Mouse (Mus musculus): ENCODE measurements around the gene Szrd1.
"Not testable (repeated sequence)": the region's sequence is repeated elsewhere in the genome, so short reads cannot be mapped to it uniquely, and the experiment has no call there.

Gene Szrd1

DNA sequence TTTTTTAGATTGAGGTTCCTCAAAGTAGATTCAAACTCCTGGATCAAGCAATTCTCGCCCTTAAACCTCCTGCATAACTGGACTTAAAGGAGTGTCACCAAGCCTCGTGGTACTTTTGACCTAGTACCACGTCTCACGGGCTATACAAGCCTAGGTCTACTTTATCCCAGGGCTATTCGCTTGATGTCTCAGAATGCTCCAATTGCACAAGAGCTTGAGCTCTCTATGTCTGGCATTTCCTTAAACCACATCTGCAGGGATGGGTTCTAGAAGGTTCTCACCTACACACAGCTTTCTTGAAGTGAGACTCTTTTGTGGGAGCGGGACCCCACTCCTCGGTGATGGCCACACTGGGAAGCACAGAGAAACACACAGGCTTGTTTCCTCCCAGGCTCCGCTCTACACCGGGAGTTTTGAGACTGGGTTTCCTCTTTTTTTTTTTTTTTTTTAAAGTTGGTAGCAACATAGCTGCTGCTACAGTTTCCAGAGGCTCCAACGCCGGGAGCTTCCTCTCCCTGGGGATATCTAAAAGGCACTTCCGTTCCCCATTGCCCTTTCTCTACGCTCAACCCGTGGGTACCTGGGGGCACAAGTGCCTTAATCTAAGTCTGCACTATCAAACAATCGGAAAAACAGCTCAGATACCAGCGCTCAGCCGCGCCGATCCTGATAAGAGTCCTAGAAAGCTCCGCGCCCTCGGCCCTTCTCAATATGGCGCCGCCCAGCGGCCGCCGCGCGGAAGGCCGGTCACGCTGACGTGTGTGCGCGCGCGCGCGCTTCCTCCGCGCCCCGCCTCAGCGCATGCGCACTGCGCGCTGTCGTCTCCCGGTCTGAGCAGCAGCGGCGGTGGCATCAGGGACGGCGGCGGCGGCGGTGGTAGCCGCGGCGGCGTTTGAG is 7.8 kb upstream of the Szrd1 start, which contains the start of gene Fbxo42:
TSS of gene Fbxo42 (plus strand) at position 802 of the 897 bp plus-strand sequence.
- DNase-seq (ENCODE audit: low spot score in 2 of 2): peak; percentile 92 to 95

GRCm38 (mm10) chr4:141146491-141147033 is 7.0 kb upstream of the Szrd1 start:
- DNase-seq (ENCODE audit: low spot score in 2 of 2): no peak

DNA sequence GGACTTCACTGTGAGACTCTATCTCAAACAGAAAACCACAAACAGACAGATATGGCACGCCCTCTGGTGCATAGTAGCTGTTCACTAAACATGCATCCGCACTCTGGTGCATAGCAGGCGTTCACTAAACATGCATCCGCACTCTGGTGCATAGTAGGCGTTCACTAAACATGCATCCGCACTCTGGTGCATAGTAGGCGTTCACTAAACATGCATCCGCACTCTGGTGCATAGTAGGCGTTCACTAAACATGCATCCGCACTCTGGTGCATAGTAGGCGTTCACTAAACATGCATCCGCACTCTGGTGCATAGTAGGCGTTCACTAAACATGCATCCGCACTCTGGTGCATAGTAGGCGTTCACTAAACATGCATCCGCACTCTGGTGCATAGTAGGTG is 5.5 kb upstream of the Szrd1 start:
- not testable (repeated sequence) for DNase-seq (ENCODE audit: low spot score in 2 of 2)

DNA sequence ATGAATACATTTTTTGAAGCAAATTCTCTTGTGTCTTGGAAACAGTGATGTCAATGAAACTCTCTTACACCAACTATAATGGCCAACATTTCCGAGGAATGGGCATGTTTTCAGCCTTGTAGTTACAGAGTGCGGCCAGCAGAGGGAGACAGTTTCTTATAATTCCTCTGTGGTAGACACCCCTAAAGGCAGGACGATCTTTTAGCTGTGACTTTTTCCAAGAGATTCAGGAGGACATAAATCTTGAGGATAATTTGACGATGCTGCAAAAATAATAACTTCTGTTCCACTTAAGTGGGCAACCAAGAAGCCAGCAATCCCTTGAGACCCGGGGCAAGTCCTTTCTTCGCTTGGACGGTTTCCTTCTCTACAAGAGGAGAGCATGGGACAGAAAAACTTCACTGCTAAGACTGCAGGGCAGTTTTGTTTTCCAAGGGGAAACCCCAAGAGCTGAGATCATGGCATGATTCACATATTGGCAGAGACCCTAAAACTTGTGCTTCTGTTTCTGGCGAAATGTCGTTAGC is 2.8 kb upstream of the Szrd1 start:
- DNase-seq (ENCODE audit: low spot score in 2 of 2): peak; percentile 53 to 71

DNA sequence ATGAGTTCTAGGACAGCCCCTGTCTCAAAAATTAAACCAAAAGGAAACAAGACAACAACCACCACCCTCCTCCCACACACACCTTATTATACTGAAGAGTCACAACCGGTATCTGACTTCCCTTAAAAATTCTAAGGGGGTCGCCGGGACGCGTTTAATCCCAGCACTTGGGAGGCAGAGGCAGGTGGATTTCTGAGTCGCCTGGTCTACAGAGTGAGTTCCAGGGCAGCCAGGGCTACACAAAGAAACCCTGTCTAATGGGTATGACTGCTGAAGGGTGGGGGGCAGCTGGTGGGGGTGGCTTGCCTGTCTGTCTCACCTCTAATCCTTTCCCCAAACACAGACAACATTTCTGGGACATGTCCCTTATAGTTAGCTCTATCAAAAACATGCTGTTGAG is 1.4 kb upstream of the Szrd1 start:
- no peak for DNase-seq (ENCODE audit: low spot score in 2 of 2)

GRCm38 (mm10) chr4:141140354-141140753 is 779 bp upstream of the Szrd1 start:
- not testable (repeated sequence) for DNase-seq (ENCODE audit: low spot score in 2 of 2)

DNA sequence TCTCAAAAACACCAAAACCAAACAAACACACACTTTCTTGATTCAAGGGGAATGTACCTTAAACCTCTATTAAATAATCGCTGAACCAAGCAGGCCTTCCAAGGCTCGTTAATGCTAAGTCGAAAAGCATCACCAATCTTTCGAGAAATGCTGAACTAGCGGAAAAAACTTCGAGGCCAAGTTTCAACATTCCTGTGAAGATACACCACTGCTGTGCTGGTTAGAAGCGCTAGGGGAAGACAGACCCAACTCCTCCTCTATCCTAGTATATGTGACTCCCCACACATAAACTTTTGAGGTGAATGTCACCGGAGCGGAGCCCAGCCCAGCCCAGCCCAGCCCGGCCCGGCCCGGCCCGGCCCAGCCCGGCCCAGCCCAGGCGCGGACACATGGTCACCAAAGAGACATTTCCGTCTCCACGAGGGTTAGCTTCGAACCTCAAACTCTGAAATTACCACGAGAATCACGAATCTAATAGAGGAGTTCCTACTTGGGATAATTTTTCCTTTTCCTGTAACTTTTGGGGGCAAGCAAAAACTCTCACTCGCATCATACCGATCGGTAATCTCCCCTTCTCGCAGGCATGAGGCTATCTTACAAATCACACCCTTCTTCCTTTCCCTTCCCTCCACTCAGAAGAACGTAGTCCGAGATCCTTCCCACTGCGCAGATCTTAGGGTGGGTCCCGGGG is 1.0 kb downstream of the Szrd1 start:
- DNase-seq (ENCODE audit: low spot score in 2 of 2): no peak

GRCm38 (mm10) chr4:141137740-141138139 is 1.8 kb downstream of the Szrd1 start:
- DNase-seq (ENCODE audit: low spot score in 2 of 2): not testable (repeated sequence)

GRCm38 (mm10) chr4:141136126-141136525 is 3.4 kb downstream of the Szrd1 start:
- DNase-seq (ENCODE audit: low spot score in 2 of 2): no peak

GRCm38 (mm10) chr4:141134751-141135530 is 4.6 kb downstream of the Szrd1 start:
- peak in 1 of 2 experiments; percentile 30 for DNase-seq (ENCODE audit: low spot score in 2 of 2)

DNA sequence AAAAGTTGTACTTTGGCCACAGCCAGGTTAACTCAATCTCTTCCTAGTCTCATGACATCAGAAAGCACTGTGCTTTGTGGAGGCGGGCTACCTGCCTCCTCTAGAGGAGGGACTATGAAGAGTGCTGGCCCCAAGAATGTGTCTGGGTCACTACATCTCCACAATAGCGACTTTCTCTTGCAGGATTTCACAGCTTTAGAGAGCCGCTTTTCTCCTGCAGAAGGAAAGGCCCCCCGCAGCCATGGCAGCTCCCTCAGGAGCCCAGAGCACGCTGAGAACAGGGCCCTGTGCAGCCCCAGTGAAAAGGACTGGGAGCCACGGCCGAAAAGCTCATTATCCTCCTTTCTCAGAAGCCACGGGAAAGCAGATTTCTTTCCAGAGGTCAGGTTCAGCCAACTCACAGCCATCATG is 5.5 kb downstream of the Szrd1 start:
- no peak for DNase-seq (ENCODE audit: low spot score in 2 of 2)

GRCm38 (mm10) chr4:141133227-141133626 is 6.3 kb downstream of the Szrd1 start:
- DNase-seq (ENCODE audit: low spot score in 2 of 2): no peak

DNA sequence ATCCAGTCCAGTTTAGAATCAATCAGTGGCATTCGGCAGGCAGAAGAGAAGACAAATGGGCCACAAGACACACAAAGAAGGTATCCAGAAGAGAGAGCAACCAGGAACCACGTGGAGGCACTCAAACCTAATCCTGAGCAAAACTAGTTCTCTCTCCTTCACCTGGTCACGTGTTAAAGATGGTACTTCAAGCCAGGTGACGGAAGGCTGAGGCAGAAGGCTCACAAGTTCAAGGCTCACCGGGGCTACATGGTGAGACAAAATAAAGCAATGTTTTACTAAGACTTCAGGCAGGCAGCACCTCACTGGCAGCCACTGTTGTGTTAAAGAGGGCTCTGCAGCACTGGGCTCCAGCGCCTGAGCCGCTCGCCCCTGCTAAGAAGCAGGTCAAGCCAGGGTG is 7.4 kb downstream of the Szrd1 start:
- DNase-seq (ENCODE audit: low spot score in 2 of 2): no peak

DNA sequence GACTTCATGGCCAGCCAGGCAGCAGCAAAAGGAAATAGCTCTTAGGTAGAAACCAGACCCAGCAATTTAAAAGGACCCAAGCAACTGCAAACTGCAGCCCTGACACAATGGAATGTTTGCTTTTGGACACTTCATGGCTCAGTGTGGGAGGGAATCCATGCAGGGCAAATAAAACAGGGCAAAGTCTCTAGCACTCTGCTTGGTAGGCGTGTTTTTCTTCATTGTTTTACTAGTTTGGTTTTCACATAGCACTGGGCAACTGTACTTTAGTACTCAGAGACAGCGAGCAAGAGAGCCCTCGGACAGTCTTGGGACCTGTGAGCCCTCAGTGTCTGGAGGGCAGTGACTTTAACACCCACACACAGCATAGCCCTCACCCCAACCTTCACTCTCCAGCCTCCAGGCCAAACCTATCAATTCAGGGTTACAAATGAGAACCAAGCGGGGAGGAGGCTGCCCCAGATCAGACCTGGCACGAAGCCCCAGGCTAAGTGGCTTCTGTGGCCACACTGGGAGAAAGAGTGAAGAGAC is 8.0 kb downstream of the Szrd1 start:
- no peak for DNase-seq (ENCODE audit: low spot score in 2 of 2)

DNA sequence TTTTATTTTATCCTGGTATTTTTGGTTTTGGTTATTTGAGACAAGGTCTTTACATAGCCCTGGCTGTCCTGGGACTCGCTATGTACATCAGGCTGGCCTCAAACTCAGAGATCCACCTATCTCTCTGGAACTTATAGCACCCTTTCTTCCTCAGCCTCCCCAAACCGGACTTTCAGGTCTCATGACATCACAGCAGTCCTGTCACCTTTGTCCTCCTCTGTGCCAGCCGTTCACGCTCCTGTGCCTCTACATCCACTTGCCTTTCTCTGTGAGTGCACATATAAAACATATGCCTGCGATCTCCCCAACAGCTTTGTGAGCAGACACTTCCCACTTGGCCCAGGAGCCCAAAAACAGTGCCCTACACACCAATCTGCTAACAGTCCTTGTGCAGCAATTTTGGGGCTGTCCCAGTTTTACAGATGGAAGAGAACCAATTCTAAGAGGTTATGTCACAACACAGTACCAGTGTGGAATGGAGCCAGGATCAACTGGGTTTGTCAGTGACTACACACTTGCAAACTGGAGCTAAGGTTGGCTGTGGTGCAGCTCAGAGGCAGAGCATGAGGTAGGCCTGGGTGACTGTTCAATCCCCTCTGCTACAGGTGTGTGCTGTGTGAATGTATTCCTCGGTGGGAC is 8.8 kb downstream of the Szrd1 start:
- no peak for DNase-seq (ENCODE audit: low spot score in 2 of 2)

GRCm38 (mm10) chr4:141129190-141129710 is 10.3 kb downstream of the Szrd1 start:
- DNase-seq (ENCODE audit: low spot score in 2 of 2): no peak

DNA sequence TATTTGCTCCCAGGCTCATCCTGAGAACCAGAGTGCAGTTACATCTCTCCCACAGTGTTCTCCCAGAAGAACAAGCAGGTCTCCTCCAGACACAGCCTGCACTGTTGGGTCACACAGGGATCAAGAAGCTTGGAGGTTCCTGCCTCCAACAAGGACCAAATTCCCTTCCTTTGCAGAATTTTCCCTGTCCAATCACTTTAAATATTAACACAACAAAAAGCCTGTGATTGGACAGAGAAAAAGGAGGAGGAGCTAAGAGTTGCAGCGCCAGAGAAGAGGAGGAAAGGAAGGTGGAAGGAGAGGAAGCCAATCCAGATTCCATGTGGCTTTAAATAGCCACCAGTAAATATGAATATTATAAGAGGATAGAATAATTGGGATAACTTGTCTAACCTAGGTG is 16.5 kb downstream of the Szrd1 start:
- no peak for DNase-seq (ENCODE audit: low spot score in 2 of 2)

DNA sequence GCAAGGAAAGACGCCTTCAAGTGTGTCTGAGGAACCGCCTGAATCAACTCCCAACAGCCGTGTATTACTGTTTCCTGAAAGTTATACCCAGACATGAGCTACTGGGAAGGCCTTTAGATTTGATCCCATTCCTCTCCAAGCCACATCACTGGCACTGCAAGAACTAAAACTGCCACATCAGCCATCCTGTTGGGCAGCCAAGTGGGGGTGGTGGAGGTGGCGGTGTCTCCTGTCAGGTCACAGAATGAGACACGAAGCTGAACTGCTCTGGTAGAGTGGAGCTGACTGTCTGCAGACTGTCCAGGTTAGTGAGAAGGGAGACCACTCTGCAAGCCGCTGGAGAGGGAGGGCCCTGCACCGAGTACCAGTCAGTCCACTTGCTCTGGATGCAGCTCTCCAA is 16.9 kb downstream of the Szrd1 start:
- no peak for DNase-seq (ENCODE audit: low spot score in 2 of 2)

- peak in 1 of 2 experiments; percentile 34 for DNase-seq (ENCODE audit: low spot score in 2 of 2)
Measured at GRCm38 (mm10) chr4:141120700-141121099, 18.9 kb downstream of the Szrd1 start.

DNA sequence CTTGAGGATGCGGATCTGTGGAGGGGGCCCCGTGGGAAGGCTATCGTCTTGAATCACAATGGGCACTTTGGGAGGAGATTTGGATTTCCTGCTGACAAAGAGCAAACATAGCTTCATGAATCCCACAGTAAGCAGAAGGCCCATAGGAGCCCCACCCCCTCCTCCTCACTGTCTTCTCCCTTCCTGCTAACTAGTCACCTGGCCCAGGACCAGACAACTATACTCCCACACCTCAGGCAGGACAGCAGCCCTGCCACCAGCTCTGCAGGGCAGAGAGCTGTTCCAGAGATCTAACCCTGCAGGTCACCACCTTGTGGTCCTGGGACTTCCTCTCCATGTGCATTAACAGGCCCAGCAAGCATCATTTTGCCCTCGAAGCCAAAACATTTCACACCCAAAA is 20.9 kb downstream of the Szrd1 start:
- DNase-seq (ENCODE audit: low spot score in 2 of 2): no peak

- DNase-seq (ENCODE audit: low spot score in 2 of 2): no peak
Measured at GRCm38 (mm10) chr4:141115398-141115797, 24.2 kb downstream of the Szrd1 start.

All from spleen, postnatal 14 days (tissue).